Mouse (Mus musculus): ENCODE results near the gene Gucy1b2. TPM values are rescaled to one million over a fixed set of nuclear protein-coding genes. Genes with fewer than 3 reads are reported as not detected.

The Gucy1b2 gene
- polyA plus RNA-seq, 1 experiment from 2014 or later, result 0.14 TPM

DNA sequence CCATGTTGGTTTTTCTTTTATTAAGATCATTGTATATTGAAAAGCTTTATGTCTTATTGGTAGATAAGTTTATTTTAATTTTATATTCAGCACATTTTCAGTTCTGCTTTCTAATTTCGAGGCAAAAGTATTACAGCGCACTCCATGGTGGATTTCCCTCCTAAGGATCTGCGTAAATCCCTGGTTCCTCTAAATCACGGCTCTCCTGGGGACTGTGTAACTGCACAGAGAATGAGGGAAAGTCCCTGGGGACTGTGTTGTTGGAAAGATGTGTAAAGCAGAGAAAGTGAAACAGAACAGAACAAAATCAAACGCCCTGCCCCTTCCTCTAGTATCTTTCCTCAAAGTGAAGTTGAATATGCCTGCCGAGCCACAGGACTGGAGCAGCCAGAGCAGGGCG, 109.0 kb downstream of the Gucy1b2 start:
- Histone ChIP-seq H3K36me3 (ENCODE audit: control insufficient read depth, insufficient read depth, low read length) (no peaks in the 10 kb centered on the region), H3K27me3 (ENCODE audit: control insufficient read depth, insufficient read depth, low read length) (no peaks in the 10 kb centered on the region), H3K4me3 (ENCODE audit: low read depth, low read length) (no peak overlapping the region), H3K4me1 (replicated peaks; ENCODE audit: control insufficient read depth, insufficient read depth, low read length) (no peaks in the 10 kb centered on the region), H3K4me2 (replicated peaks; ENCODE audit: low read depth, low read length) (no peak overlapping the region), H3K9ac (ENCODE audit: low read depth, low read length) (no peak overlapping the region), H3K27ac (ENCODE audit: low read depth, low read length) (no peak overlapping the region), H3K9me3 (ENCODE audit: control insufficient read depth, low read length) (no peaks in the 10 kb centered on the region)
- ATAC-seq (ENCODE audit: low FRiP score), result no peak
- 87% methylated on average over 7 of the region's 7 CpGs for WGBS
- no peak for DNase-seq (ENCODE audit: low spot score)

- ATAC-seq (ENCODE audit: low FRiP score) (no peak), DNase-seq (ENCODE audit: low spot score) (no peak)
- no peaks in the 10 kb centered on the region for H3K4me1 ChIP-seq (replicated peaks; ENCODE audit: control insufficient read depth, insufficient read depth, low read length)
- H3K4me2 ChIP-seq (replicated peaks; ENCODE audit: low read depth, low read length), result no peak overlapping the region
- WGBS, result 70% methylated on average over 11 of the region's 11 CpGs
- H3K9me3 ChIP-seq (ENCODE audit: control insufficient read depth, low read length), result no peaks in the 10 kb centered on the region
- H3K4me3 ChIP-seq (ENCODE audit: low read depth, low read length), result no peak overlapping the region
- no peaks in the 10 kb centered on the region for H3K36me3 ChIP-seq (ENCODE audit: control insufficient read depth, insufficient read depth, low read length)
- no peak overlapping the region for H3K9ac ChIP-seq (ENCODE audit: low read depth, low read length)
- no peaks in the 10 kb centered on the region for H3K27me3 ChIP-seq (ENCODE audit: control insufficient read depth, insufficient read depth, low read length)
- no peak overlapping the region for H3K27ac ChIP-seq (ENCODE audit: low read depth, low read length)
These were observed 109.5 kb downstream of the Gucy1b2 start for GRCm38 (mm10) chr14:62346570-62346969.

Other genes starting within 250 kb of the Gucy1b2 start
- gene Rnaseh2b, start 163.7 kb downstream of the Gucy1b2 start, polyA plus RNA-seq (2014; fragmentation: Nextera tagmentation; extraction: Ambion mirVana), result 62.1 and 62.9 TPM in 2 replicates
- 1.4 and 1.6 TPM in 2 replicates for gene Dleu7, start 163.2 kb downstream of the Gucy1b2 start, polyA plus RNA-seq (2014; fragmentation: Nextera tagmentation; extraction: Ambion mirVana)
- gene Fam124a, start 99.4 kb upstream of the Gucy1b2 start, polyA plus RNA-seq (2014; fragmentation: Nextera tagmentation; extraction: Ambion mirVana), result 4.0 and 4.8 TPM in 2 replicates
- gene Gm4131, start 110.6 kb upstream of the Gucy1b2 start, polyA plus RNA-seq (2014; fragmentation: Nextera tagmentation; extraction: Ambion mirVana), result 0.17 TPM in 1 of 2 replicates, not detected in the other
- not detected in 2 replicates for gene Serpine3, start 207.4 kb upstream of the Gucy1b2 start, polyA plus RNA-seq (2014; fragmentation: Nextera tagmentation; extraction: Ambion mirVana)